Mouse (Mus musculus): Measurements from ENCODE around the gene Cma1. TPM values are rescaled to one million over a fixed set of nuclear protein-coding genes. Genes with fewer than 3 reads are reported as not detected.

Cma1 gene
- polyA plus RNA-seq (2017; shearing (Covaris generic)) = not detected

DNA sequence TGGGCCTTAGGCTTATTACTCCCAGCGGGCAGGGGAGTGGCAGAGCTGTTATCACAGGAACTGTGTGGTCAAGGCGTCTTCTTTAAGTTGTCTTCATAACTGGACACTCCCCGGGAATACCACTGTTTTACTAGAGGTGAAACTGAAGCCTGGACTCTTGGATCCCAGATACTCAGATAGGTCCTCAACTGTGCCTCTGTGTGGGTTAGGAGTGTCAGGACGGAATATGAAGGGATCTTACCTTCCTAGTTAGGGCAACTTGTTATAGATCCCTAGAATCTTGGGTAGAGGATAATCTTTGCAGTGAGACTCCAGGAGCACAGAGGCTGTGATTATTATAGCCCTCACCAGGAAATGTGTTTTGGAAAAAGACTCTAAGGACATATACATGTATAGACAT is at the start of gene Cma1:
Cma1 (minus strand) TSS at position 101 of the 400 bp plus-strand sequence.

DNA sequence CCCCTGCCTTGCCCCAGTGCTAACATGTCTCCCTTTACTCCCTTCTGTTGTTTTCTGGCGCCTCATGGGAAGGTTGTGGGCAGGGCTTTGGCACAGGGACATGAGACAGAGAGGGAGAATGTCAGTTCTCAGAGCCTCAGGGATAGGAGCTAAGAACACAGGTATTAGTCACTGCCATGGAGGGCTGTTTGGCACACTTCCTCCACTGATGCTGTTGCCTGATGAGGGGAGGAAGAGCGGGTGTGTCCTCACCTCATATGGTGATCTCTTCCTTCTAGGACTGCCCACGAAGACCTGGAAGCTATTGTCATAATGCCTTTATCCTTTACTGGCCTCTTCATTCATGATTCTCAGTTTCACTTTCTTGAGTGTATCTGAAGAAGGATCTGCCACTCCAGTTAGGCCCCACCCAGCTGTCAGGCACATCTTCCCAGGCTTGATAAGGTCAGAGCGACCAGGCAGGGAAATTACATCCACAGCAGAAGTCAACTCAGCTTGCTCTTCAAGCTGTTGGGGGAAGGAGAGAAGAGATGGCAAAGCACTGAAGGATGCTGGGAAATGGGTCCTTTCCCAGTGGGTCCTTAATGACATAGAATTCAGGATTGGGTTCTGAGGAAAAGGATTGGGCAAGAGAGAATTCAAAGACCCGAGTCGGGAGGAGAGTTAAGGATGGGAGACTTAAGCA is 6.0 kb upstream of the Cma1 start, which contains the start of gene Cma2:
Cma2 (plus strand) TSS at position 635 of the 685 bp plus-strand sequence.

DNA sequence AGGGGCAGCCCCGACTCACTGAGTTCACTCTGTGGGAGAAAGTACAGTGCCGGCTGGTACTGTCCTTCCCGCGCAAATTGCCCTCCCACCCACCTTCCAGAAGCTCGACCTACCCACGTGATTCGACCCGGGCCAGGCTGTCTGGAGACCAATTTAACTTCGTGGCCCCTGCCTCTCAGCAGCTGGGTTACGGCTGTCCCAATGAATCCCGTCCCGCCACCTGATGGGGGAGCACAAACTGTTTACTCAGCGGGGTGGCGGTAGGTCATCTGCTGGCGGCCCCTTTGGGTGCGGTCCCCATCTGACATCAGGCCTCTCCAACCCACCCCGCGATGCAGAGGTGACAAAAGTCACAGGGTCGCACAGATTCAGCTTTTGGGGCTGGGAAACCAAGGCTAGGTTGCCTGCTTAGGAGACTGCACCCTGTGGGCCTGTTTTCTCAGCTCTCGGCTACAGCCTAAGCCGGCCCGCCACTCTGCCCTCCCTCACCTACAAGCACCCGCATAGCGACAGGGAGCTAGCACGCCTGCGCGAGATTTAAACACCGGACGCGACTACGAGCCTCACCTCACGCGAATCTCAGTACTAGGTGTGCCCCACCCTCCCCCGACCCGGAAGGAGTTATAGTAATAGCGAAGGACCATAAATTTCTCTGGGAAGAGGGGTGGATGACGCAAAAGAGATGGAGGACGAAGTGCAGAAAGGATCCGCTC is 44.6 kb downstream of the Cma1 start, which contains the start of gene Sdr39u1:
Sdr39u1 (minus strand) TSS at position 593 of the 713 bp plus-strand sequence.

Other genes starting within 250 kb of the Cma1 start
- gene Tgm1, start 230.7 kb downstream of the Cma1 start, polyA plus RNA-seq (2017; shearing (Covaris generic)) = under 1 TPM; 0.14 to 0.76 TPM
- gene Rabggta, start 222.4 kb downstream of the Cma1 start, polyA plus RNA-seq (2017; shearing (Covaris generic)) = 10 to 100 TPM; 54.5 to 89.6 TPM
- 10 to 100 TPM; 21.9 to 45.9 TPM for gene Dhrs1, start 199.0 kb downstream of the Cma1 start, polyA plus RNA-seq (2017; shearing (Covaris generic))
- 10 to 100 TPM; 45.0 to 53.1 TPM for gene Nop9, start 199.0 kb downstream of the Cma1 start, polyA plus RNA-seq (2017; shearing (Covaris generic))
- gene Cideb, start 186.2 kb downstream of the Cma1 start, polyA plus RNA-seq (2017; shearing (Covaris generic)) = not detected
- 1 to 10 TPM in 1 of 2 experiments, under 1 TPM in 1; 0.35 to 1.1 TPM for gene Ltb4r2, start 183.2 kb downstream of the Cma1 start, polyA plus RNA-seq (2017; shearing (Covaris generic))
- 10 to 100 TPM in 1 of 2 experiments, 1 to 10 TPM in 1; 1.2 to 10.9 TPM for gene Ltb4r1, start 178.7 kb downstream of the Cma1 start, polyA plus RNA-seq (2017; shearing (Covaris generic))
- gene Adcy4, start 160.6 kb downstream of the Cma1 start, polyA plus RNA-seq (2017; shearing (Covaris generic)) = under 1 TPM; 0.04 to 0.45 TPM
- gene Ripk3, start 155.8 kb downstream of the Cma1 start, polyA plus RNA-seq (2017; shearing (Covaris generic)) = 10 to 100 TPM; 62.4 to 75.6 TPM
- gene Nfatc4, start 121.5 kb downstream of the Cma1 start, polyA plus RNA-seq (2017; shearing (Covaris generic)) = 1 to 10 TPM in 1 of 2 experiments, not detected in 1; 1.6 TPM
- gene Nynrin, start 90.7 kb downstream of the Cma1 start, polyA plus RNA-seq (2017; shearing (Covaris generic)) = 1 to 10 TPM in 1 of 2 experiments, under 1 TPM in 1; 0.22 to 1.5 TPM
- gene Cbln3, start 60.3 kb downstream of the Cma1 start, polyA plus RNA-seq (2017; shearing (Covaris generic)) = under 1 TPM; 0.33 to 0.48 TPM
- gene Khnyn, start 59.7 kb downstream of the Cma1 start, polyA plus RNA-seq (2017; shearing (Covaris generic)) = 10 to 100 TPM; 67.6 to 78.9 TPM
- 10 to 100 TPM; 72.3 to 79.5 TPM for gene Sdr39u1, start 44.4 kb downstream of the Cma1 start, polyA plus RNA-seq (2017; shearing (Covaris generic))
- gene Cma2, start 6.3 kb upstream of the Cma1 start, polyA plus RNA-seq (2017; shearing (Covaris generic)) = not detected
- gene Mcpt1, start 73.3 kb upstream of the Cma1 start, polyA plus RNA-seq (2017; shearing (Covaris generic)) = not detected
- gene Mcpt9, start 85.8 kb upstream of the Cma1 start, polyA plus RNA-seq (2017; shearing (Covaris generic)) = under 1 TPM in 1 of 2 experiments, not detected in 1; 0.32 TPM
- gene Mcpt2, start 97.4 kb upstream of the Cma1 start, polyA plus RNA-seq (2017; shearing (Covaris generic)) = not detected
- gene Mcpt4, start 117.6 kb upstream of the Cma1 start, polyA plus RNA-seq (2017; shearing (Covaris generic)) = not detected
- under 1 TPM; 0.19 to 0.58 TPM for gene Mcpt8, start 140.6 kb upstream of the Cma1 start, polyA plus RNA-seq (2017; shearing (Covaris generic))
- gene Ctsg, start 157.9 kb upstream of the Cma1 start, polyA plus RNA-seq (2017; shearing (Covaris generic)) = under 1 TPM in 1 of 2 experiments, not detected in 1; 0.54 TPM
- gene Gzme, start 175.9 kb upstream of the Cma1 start, polyA plus RNA-seq (2017; shearing (Covaris generic)) = under 1 TPM in 1 of 2 experiments, not detected in 1; 0.18 TPM
- gene Gzmd, start 187.9 kb upstream of the Cma1 start, polyA plus RNA-seq (2017; shearing (Covaris generic)) = under 1 TPM in 1 of 2 experiments, not detected in 1; 0.29 TPM
- not detected for gene Gzmg, start 214.9 kb upstream of the Cma1 start, polyA plus RNA-seq (2017; shearing (Covaris generic))
- gene Gzmn, start 229.9 kb upstream of the Cma1 start, polyA plus RNA-seq (2017; shearing (Covaris generic)) = not detected

All from inflammation-experienced regulatory T-cells (primary cell).